In the genomic region with DNA sequence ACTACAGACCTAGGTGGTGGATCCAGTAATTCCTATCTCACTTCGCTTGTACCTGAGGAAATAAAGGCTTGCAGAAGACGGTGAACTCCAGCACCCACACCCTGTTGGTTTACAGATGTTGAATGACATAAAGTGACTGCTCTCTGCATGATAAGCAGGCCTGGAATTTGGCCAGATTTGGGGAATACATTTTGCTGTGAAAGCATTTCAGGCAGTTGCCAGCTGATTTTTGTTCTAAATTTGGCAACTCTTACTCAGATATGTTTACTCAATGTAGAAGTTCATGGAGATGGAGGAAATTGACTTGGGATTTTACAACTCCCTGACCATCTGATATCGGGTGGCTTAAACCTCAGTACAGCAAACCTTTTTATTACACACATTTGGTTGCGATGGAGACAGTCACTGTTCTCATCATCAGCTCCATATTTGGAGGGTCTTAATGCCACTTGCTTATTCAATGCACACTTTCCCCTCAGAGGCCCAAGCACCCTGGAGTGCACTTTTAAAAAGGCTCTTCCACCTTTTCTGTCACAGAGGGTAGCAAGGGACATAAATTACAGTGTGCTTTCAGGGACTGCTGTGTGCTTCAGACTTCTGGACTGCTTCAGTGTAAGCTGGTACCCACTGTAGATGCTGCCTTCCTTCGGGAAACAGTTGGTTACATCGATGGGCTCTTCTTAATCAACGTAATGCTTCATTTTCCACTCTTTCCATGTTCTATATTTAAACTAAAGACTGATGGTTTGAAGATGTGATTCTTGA, we compare ENCODE assay signal across 9 mouse cellular contexts.
DNase-seq lines count a peak whose midpoint lies in the region; ATAC-seq and TF ChIP-seq lines count a peak whose summit lies in the region.
"Had no signal": no experiment of that assay in that cellular context is flagged by ENCODE, and none has a peak within 500 bp of the region (broad histone marks: within the 10 kb centered on the region; RNA-seq: fewer than 3 reads in every experiment).

No protein-coding gene starts in this region.

- H3K27ac ChIP-seq in forebrain, postnatal 0 days (ENCODE audit: low read depth, low read length): peak overlapping the region; percentile 59
- no peak overlapping the region for H3K27ac ChIP-seq in forebrain, embryonic 12.5 days
- H3K27ac ChIP-seq in midbrain, embryonic 16.5 days (ENCODE audit: low read length): 0 out of 2 replicates have a peak overlapping the region, but pooled peaks have one; percentile 4
- H3K27ac ChIP-seq: kidney, postnatal 0 days had no signal

- H3K27me3 ChIP-seq in forebrain, postnatal 0 days (ENCODE audit: insufficient read depth, low read length): no peaks in the 10 kb centered on the region
- no peaks in the 10 kb centered on the region for H3K27me3 ChIP-seq in forebrain, embryonic 12.5 days
- no peaks in the 10 kb centered on the region for H3K27me3 ChIP-seq in midbrain, embryonic 16.5 days (ENCODE audit: control insufficient read depth, insufficient read depth, low read depth, low read length)

- no peak overlapping the region for H3K9ac ChIP-seq in forebrain, postnatal 0 days
- no peak overlapping the region for H3K9ac ChIP-seq in forebrain, embryonic 12.5 days
- H3K9ac ChIP-seq in midbrain, embryonic 16.5 days (ENCODE audit: low read depth, low read length): no peak overlapping the region

- intact Hi-C loops in left cerebral cortex, postnatal 4 days (cut with DNase I): no loop called here

- H3K9me3 ChIP-seq in forebrain, postnatal 0 days (ENCODE audit: low read length): no peaks in the 10 kb centered on the region
- no peaks in the 10 kb centered on the region for H3K9me3 ChIP-seq in forebrain, embryonic 12.5 days
- H3K9me3 ChIP-seq in midbrain, embryonic 16.5 days (replicated peaks; ENCODE audit: control insufficient read depth, low read length, poor library complexity, severe bottlenecking): no peaks in the 10 kb centered on the region

- DNase-seq in forebrain, postnatal 0 days: peak; percentile 49
- peak; percentile 4 for DNase-seq in left cerebral cortex, postnatal 4 days
- DNase-seq in left cerebral cortex, adult 9 months (ENCODE audit: low spot score in 2 of 2): no peak
- peak; percentile 61 for DNase-seq in brain, adult 2 months (ENCODE audit: low read depth, low spot score)
- DNase-seq in Muller cell, postnatal 12 days (ENCODE audit: inconsistent ontology term): no peak
- DNase-seq: thymus, postnatal 36 days had no signal

- H3K4me3 ChIP-seq in forebrain, postnatal 0 days (ENCODE audit: low read depth, low read length): no peak overlapping the region
- H3K4me3 ChIP-seq in forebrain, embryonic 12.5 days (replicated peaks): no peak overlapping the region
- H3K4me3 ChIP-seq in midbrain, embryonic 16.5 days (ENCODE audit: low read depth, low read length): no peak overlapping the region

- no peak for TF ChIP-seq CTCF in forebrain, postnatal 0 days (IDR thresholded peaks at IDR 0.05; ENCODE audit: low read depth)

- 0 out of 2 replicates have a peak, but pooled peaks have one; percentile 11 for ATAC-seq in forebrain, postnatal 0 days
- ATAC-seq in forebrain, embryonic 12.5 days (ENCODE audit: low FRiP score): no peak
- ATAC-seq in midbrain, embryonic 16.5 days: no peak

- H3K36me3 ChIP-seq in forebrain, postnatal 0 days (ENCODE audit: insufficient read depth): no peaks in the 10 kb centered on the region
- no peaks in the 10 kb centered on the region for H3K36me3 ChIP-seq in forebrain, embryonic 12.5 days (replicated peaks)
- H3K36me3 ChIP-seq in midbrain, embryonic 16.5 days (ENCODE audit: control insufficient read depth, insufficient read depth, low read length): no peaks in the 10 kb centered on the region

- no peak overlapping the region for H3K4me2 ChIP-seq in forebrain, postnatal 0 days (ENCODE audit: low read depth)
- H3K4me2 ChIP-seq in forebrain, embryonic 12.5 days: no peak overlapping the region
- no peak overlapping the region for H3K4me2 ChIP-seq in midbrain, embryonic 16.5 days (ENCODE audit: low read length)

- 70% methylated on average over 7 of the region's 7 CpGs for WGBS in forebrain, postnatal 0 days
- WGBS in forebrain, embryonic 12.5 days: 79% methylated on average over 7 of the region's 7 CpGs
- 76% methylated on average over 7 of the region's 7 CpGs for WGBS in midbrain, embryonic 16.5 days

- peaks cover 7% of the 10 kb centered on the region; the same call in 1 of the 2 replicates for H3K4me1 ChIP-seq in forebrain, postnatal 0 days (ENCODE audit: insufficient read depth)
- H3K4me1 ChIP-seq in forebrain, embryonic 12.5 days: no peaks in the 10 kb centered on the region
- peaks cover 12% of the 10 kb centered on the region; the same call in 1 of the 2 replicates for H3K4me1 ChIP-seq in midbrain, embryonic 16.5 days (ENCODE audit: control insufficient read depth, insufficient read depth, low read length)

Comparison
In these comparisons a context has a peak if more than half of its experiments do, and no peak if none do; other contexts are left out.
1. DNase-seq: peak in forebrain, postnatal 0 days (single experiment), left cerebral cortex, postnatal 4 days (single experiment) and brain, adult 2 months (single experiment); none in left cerebral cortex, adult 9 months (0 of 2) and Muller cell, postnatal 12 days (single experiment).